Mouse (Mus musculus) cerebellum, adult 11-12 months (tissue): ENCODE measurements around the gene Wnt11.

Experiments used
- DNase-seq: peaks from one replicate; pipeline ENCODE4 v3.0.0; 2022

Wnt11 gene

DNA sequence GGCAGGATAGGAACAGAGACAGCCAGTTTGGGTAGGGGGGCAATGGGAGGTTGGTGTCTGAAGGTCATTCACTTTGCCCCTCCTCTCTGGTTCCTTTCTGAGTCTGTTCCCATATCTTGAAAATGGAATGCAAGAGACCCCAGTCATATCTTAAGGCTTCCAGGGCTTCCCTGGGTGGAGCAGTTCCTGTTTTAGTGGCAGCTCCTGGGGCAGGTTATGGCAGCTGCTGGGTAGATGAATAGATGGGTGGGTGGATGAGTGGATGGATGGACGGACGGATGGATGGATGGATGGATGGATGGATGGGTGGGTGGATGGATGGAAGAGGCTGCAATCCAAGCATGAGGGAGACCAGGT lies 32.9 kb downstream of the Wnt11 start:
- DNase-seq, result no peak

DNA sequence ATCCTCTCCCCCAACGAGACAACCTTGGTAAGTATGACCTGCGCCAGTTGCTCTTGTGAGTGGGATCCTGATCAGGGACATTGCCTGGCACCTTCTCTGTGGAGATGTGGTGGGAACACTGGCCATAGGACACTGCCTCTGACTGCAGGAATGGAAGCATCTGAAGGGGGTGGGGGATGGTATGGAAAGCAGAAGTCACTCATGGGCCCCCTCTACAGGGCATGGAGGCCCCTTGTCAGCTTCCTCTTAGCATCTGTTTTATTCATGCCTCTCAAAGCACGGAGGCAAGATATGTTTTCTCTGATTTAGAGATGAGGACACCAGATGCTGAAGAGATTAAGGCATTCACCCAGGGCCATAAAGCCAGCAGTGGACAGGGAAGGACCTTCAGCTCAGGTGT lies 34.2 kb downstream of the Wnt11 start:
- DNase-seq, result no peak

- no peak for DNase-seq
Observed at GRCm38 (mm10) chr7:98870791-98871190, 35.9 kb downstream of the Wnt11 start.

- no peak for DNase-seq
Observed at GRCm38 (mm10) chr7:98871882-98872281, 37.0 kb downstream of the Wnt11 start.

GRCm38 (mm10) chr7:98873316-98873715 lies 38.4 kb downstream of the Wnt11 start:
- no peak for DNase-seq

DNA sequence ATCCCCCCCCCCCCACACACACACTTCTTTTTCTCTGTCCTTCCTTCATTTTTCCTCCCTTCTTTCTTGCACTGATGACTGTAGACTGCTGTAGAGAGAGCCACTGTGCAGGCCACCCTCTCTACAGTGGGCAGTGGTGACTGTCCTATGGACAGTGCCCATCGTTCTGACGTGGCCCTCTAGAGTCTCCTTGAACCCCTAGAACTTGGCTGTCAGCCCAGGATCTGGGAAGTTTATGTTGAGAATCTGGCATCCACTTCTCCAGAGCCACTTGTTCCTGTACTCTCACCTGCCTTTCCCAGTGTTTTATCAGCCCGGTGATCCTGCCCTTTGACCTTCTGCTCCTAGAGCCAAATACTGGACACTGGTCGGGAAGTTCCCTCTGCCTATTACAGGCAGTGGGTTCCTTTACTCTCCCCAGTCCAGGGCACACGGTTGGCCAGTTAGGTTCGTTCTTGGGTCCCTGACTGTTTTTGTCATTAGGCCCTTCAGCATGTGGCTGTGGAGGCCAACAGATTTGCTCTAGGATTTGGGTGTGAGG lies 39.6 kb downstream of the Wnt11 start:
- DNase-seq, result no peak

- peak; percentile 18 for DNase-seq
Observed at GRCm38 (mm10) chr7:98875390-98875990, 40.6 kb downstream of the Wnt11 start.

- no peak for DNase-seq
Observed at GRCm38 (mm10) chr7:98876119-98876518, 41.2 kb downstream of the Wnt11 start.

GRCm38 (mm10) chr7:98879176-98879575 lies 44.3 kb downstream of the Wnt11 start:
- DNase-seq, result no peak

- DNase-seq, result no peak
Observed at GRCm38 (mm10) chr7:98881887-98882286, 47.0 kb downstream of the Wnt11 start.

DNA sequence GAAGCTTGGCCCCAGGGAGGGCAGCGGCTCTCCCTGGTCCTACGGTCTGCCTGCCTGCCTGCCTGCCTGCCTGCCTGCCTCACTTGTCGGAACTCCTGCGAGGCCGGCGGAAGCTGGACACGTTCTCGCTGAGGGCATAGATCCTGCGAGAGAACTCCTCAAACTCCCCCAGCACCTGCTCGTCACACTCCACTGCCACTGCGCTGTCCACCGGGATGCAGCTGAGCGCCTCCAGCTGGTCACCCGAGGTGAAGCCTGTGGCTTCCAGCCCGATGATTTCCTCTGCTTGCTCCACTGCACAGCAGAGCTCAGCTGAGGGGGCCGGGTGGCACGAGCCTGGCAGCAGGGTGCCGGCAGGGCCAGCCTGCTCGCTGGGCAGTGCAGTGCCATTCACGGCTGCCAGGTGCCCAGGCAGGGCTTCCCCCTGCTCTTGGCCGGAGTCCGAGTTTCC lies 52.9 kb downstream of the Wnt11 start:
- DNase-seq, result peak; percentile 79

DNA sequence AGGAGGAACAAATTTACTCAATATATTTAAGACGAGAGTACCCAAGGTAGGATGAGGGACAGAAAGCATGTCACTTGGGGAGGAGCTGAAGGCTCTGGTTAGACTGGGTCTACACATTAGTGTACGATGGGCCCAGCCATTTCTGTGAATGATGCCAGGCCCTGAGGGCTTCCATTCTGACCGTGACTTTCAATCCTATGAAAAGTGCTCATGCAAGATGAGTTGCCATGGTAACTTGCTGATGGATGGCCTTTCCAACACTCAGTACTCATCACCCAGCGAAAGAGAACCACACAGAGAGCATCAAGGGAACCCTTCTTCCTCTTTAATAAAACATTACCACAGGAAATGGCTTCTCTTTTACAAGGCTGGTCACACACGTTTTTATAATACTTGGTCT lies 53.9 kb downstream of the Wnt11 start:
- DNase-seq, result no peak

DNA sequence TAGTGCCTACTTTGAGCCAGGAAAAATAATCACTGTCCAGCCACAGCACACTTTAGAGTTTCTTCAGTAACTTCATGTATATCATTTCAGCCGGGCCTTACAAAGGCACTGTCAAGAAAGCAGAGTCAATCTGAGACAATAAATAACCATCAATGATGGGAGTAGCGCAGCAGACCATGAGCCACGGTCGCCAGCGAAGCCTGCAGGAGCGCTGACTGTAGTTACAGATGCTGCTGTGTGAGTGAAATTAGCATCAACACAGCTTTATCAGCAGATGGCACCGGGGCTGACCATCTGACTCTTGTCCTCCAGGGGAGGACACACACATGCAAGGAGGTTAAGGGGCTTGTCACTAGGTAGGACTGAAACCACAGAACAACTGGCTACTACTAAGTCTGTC lies 54.3 kb downstream of the Wnt11 start:
- DNase-seq, result no peak

DNA sequence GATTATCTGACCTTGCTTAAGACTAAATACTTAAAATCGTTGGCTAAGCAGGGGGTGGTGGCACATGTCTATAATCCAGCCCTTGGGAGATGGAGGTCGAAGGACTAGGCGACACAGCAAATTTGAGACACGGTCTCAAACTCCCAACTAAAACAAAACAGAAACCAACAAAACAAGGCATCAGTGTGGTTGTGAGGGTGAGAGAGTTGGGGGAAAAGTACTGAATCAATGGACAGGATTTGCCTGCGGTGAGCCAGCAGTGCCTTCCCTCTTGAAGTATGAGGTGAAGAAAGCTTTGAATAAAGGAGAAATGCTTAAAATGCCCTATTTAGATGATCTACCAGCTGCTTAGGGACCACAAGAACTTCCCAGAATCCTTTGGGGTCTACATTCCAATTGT lies 58.2 kb downstream of the Wnt11 start:
- no peak for DNase-seq

- DNase-seq, result no peak
Observed at GRCm38 (mm10) chr7:98894305-98894704, 59.4 kb downstream of the Wnt11 start.

DNA sequence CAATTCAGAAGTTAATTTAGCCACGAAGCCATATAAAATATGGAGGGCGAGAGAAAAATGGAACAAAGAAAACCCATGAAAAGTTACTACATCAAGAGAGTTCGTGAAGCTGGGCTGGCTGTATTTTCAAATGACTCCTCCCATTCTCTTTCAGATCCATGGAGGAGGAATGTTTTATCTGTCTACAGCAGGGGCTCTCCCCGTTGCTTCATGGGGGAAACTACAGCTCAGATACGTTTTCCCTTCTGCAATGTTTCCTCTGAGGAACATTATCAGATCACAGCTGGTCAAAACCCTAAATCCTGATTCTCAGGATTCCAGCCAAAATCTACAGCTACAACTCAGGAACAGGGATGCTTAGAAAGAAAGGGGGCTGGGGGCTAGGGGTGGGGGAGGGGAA lies 59.9 kb downstream of the Wnt11 start:
- no peak for DNase-seq

DNA sequence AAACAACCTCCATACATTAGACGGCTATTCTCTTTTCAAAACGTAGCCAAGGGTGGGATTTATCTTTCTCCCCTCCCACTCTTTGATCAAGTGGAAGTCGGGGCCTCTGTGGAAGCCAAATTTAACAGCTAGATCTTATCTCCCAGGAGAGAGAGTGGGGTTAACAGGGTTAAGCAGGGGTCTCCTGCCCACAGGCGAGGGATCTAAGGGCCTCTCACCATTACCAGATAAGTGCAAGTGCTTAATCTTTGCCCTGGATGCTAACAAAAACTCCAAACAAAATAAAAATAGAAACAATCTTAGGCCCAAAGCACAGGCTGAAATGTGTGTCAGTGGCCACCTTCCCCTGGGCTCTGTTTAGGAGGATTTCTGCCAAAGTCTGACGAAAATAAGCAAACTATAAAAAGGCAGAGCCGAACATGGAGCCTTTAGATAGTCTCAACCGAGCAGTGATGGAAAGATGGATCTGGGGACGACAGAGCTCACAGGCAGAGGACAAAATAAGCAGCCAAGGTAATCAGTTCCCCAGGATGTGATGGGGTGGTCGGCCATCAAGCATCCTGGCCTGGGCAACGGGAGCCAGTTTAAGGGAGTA lies 60.7 kb downstream of the Wnt11 start:
- no peak for DNase-seq

- no peak for DNase-seq
Observed at GRCm38 (mm10) chr7:98897323-98897722, 62.4 kb downstream of the Wnt11 start.

DNA sequence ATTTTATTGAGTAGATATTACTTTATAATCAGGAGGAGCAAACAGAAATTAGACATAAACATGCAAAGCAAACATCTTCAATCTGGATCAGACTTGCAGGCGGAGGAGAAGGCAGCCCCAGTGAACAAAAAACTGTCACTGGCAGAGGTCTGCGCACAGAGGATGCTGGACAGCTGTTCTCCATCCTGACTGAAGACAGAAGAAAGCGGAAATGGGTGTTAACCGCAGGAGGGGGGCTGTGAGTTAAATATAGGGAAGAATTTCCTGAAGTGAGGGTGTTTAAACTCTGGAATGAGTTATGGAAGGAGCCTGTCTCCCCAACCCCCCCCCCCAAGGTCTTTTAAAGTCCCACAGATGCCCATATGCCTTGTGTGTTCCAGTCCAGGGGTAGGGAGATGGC lies 64.9 kb downstream of the Wnt11 start:
- no peak for DNase-seq

DNA sequence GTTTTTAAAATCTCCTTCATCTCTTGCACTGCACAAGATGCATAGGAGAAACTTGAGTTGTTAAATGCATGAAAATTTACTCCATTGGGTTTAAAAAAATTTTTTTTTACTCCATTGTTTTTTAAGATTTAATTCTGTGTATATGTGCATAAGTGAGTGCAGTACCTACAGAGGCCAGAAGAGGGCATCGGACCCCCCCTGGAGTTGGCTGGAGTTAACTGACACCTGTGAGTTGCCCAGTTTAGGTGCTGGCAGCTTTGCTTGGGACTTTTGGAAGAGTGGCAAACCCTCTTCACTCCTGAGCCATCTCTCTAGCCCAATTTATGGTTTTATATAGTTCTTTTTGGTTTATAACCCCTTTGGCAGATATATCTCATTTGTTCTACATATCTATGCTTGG lies 66.2 kb downstream of the Wnt11 start:
- DNase-seq, result no peak

GRCm38 (mm10) chr7:98903884-98904283 lies 69.0 kb downstream of the Wnt11 start:
- DNase-seq, result no peak
